Mouse (Mus musculus) heart, embryonic 14.5 days (tissue): Measurements from ENCODE around the gene Lrp5. TPM values are rescaled to one million over a fixed set of nuclear protein-coding genes. Genes with fewer than 3 reads are reported as not detected.

ENCODE experiments used
- ATAC-seq: fragments of 200-750 bp; cut with Nextera tagmentation; 2 replicates; pipeline ENCODE4 v1.8.0; 2017; ENCODE audit warnings: low read depth, moderate TSS enrichment; ENCODE audit not compliant: insufficient number of reproducible peaks, insufficient read depth, low FRiP score
- H3K27ac ChIP-seq, 2 experiments: fragments of 200-500 bp in 1 of 2; fragments of 300-500 bp in 1 of 2; sonication (generic) in 1 of 2; replicated peaks in 1 of 2; 2 replicates each; pipeline ENCODE4 v1.5.1; 2012 to 2014; ENCODE audit warnings: low read depth in 2 of 2, low read length in 2 of 2, control low read depth in 1 of 2, mild to moderate bottlenecking in 1 of 2, mixed read lengths in 1 of 2; ENCODE audit not compliant: control insufficient read depth in 1 of 2, insufficient read depth in 1 of 2
- H3K27me3 ChIP-seq: fragments of 300-500 bp; sonication (generic); 2 replicates; pipeline ENCODE4 v1.6.1; 2014; ENCODE audit warnings: mild to moderate bottlenecking, low read length, control low read depth; ENCODE audit not compliant: control insufficient read depth, insufficient read depth
- H3K36me3 ChIP-seq: fragments of 300-500 bp; sonication (generic); 2 replicates; pipeline ENCODE4 v1.6.1; 2014; ENCODE audit warnings: mild to moderate bottlenecking, control low read depth, low read length, mixed read lengths; ENCODE audit not compliant: control insufficient read depth, insufficient read depth
- H3K4me1 ChIP-seq, 2 experiments: fragments of 200-500 bp in 1 of 2; fragments of 300-500 bp in 1 of 2; sonication (generic) in 1 of 2; 2 replicates each; pipeline ENCODE4 v1.6.1; 2012 to 2014; ENCODE audit warnings: low read length in 2 of 2, control low read depth in 1 of 2, mixed read lengths in 1 of 2; ENCODE audit not compliant: control insufficient read depth in 2 of 2, insufficient read depth in 2 of 2
- H3K4me2 ChIP-seq: fragments of 300-500 bp; sonication (generic); 2 replicates; pipeline ENCODE4 v1.6.1; 2014; ENCODE audit warnings: mild to moderate bottlenecking, low read length
- H3K4me3 ChIP-seq, 2 experiments: fragments of 200-500 bp in 1 of 2; fragments of 300-500 bp in 1 of 2; sonication (generic) in 1 of 2; 2 replicates each; pipeline ENCODE4 v1.5.1; 2012 to 2014; ENCODE audit warnings: low read length in 2 of 2, mild to moderate bottlenecking in 2 of 2, control low read depth in 1 of 2, low read depth in 1 of 2, moderate library complexity in 1 of 2; ENCODE audit not compliant: control insufficient read depth in 1 of 2, insufficient read depth in 1 of 2
- H3K9ac ChIP-seq: fragments of 300-500 bp; sonication (generic); 2 replicates; pipeline ENCODE4 v1.6.1; 2014; ENCODE audit warnings: mild to moderate bottlenecking, low read length
- H3K9me3 ChIP-seq: fragments of 300-500 bp; sonication (generic); 2 replicates; pipeline ENCODE4 v1.6.1; 2016; ENCODE audit warnings: low read length, control low read depth; ENCODE audit not compliant: control insufficient read depth
- WGBS: fragments of 180-500 bp; shearing (Covaris S2); extraction: QIAGEN DNeasy Blood & Tissue Kit; methylation state at CpG from one replicate; pipeline ENCODE4 v1.1.7; 2014; 5-methylcytosine and 5-hydroxymethylcytosine counted together
- polyA plus RNA-seq: library from polyadenylated mRNA; unstranded; fragments of >200 nt; fragmentation: Nextera tagmentation; extraction: Ambion mirVana; gene quantifications from 2 replicates; pipeline ENCODE4 v1.2.1, GENCODE M21; 2014

Lrp5 gene
- polyA plus RNA-seq, 1 experiment from 2014 or later: 5.0 TPM

GRCm38 (mm10) chr19:3576451-3577264, 109.7 kb downstream of the Lrp5 start:
- Histone ChIP-seq H3K4me2 (peak overlapping the region; percentile 58), H3K4me1 (peaks cover 18 to 41% of the 10 kb centered on the region in 2 experiments), H3K9ac (peak overlapping the region; percentile 49), H3K27me3 (no peaks in the 10 kb centered on the region), H3K4me3 (peak overlapping the region in 1 of 2 experiments; percentile 64; a peak in 3 of 4 replicates), H3K9me3 (no peaks in the 10 kb centered on the region), H3K36me3 (no peaks in the 10 kb centered on the region), H3K27ac (peak overlapping the region; percentile 56 to 96)
- WGBS: 71% methylated on average over 5 of the region's 5 CpGs
- ATAC-seq: no peak

GRCm38 (mm10) chr19:3575632-3576384, 110.6 kb downstream of the Lrp5 start, which contains the start of gene Ppp6r3:
TSS of gene Ppp6r3 (minus strand) at chr19:3575749.
- Histone ChIP-seq H3K36me3 (no peaks in the 10 kb centered on the region), H3K4me2 (peak within 1 kb of the TSS; percentile 70), H3K9me3 (no peaks in the 10 kb centered on the region), H3K27me3 (no peaks in the 10 kb centered on the region), H3K4me1 (peaks cover 18 to 41% of the 10 kb centered on the region in 2 experiments), H3K4me3 (peak within 1 kb of the TSS; percentile 64 to 82), H3K9ac (peak within 1 kb of the TSS; percentile 81), H3K27ac (peak within 1 kb of the TSS; percentile 96 to 99)
- WGBS: under 1% methylated on average over 51 of the region's 51 CpGs
- ATAC-seq: peak; percentile 95

- ATAC-seq: peak; percentile 33
- 0% methylated on average over 49 of the region's 50 CpGs for WGBS
- peak overlapping the region; percentile 92 to 96 for H3K27ac ChIP-seq
- peak overlapping the region; percentile 81 for H3K9ac ChIP-seq
- H3K4me3 ChIP-seq: peak overlapping the region; percentile 64 to 82
- no peaks in the 10 kb centered on the region for H3K36me3 ChIP-seq
- H3K4me1 ChIP-seq: peaks cover 18 to 41% of the 10 kb centered on the region in 2 experiments
- H3K4me2 ChIP-seq: peak overlapping the region; percentile 70
- H3K27me3 ChIP-seq: no peaks in the 10 kb centered on the region
- H3K9me3 ChIP-seq: no peaks in the 10 kb centered on the region
Measured at GRCm38 (mm10) chr19:3575276-3575631, 111.1 kb downstream of the Lrp5 start.

GRCm38 (mm10) chr19:3574593-3575094, 111.7 kb downstream of the Lrp5 start:
- Histone ChIP-seq H3K4me1 (peaks cover 18 to 43% of the 10 kb centered on the region in 2 experiments), H3K36me3 (no peaks in the 10 kb centered on the region), H3K9me3 (no peaks in the 10 kb centered on the region), H3K27me3 (no peaks in the 10 kb centered on the region), H3K9ac (peak overlapping the region; percentile 81), H3K27ac (peak overlapping the region; percentile 92 to 96), H3K4me2 (peak overlapping the region; percentile 70), H3K4me3 (peak overlapping the region; percentile 64 to 82)
- 3% methylated on average over 9 of the region's 9 CpGs for WGBS
- no peak for ATAC-seq

- 0 out of 2 replicates have a peak, but pooled peaks cover 4% of the 10 kb centered on the region for H3K36me3 ChIP-seq
- H3K4me2 ChIP-seq: peak overlapping the region; percentile 51
- peak overlapping the region; percentile 23; the same call in 1 of the 2 replicates for H3K9ac ChIP-seq
- H3K4me3 ChIP-seq: no peak overlapping the region
- no peaks in the 10 kb centered on the region for H3K9me3 ChIP-seq
- peak; percentile 77 for ATAC-seq
- WGBS: 14% methylated on average over 3 of the region's 3 CpGs
- peak overlapping the region; percentile 70 to 77 for H3K27ac ChIP-seq
- H3K27me3 ChIP-seq: no peaks in the 10 kb centered on the region
- peaks cover 10 to 52% of the 10 kb centered on the region in 2 experiments; a peak in 3 of 4 replicates for H3K4me1 ChIP-seq
Measured at GRCm38 (mm10) chr19:3564309-3564708, 122.1 kb downstream of the Lrp5 start.

- Histone ChIP-seq H3K27ac (no peak overlapping the region), H3K9me3 (no peaks in the 10 kb centered on the region)
Measured at GRCm38 (mm10) chr19:3562752-3563151, 123.6 kb downstream of the Lrp5 start.

GRCm38 (mm10) chr19:3562298-3562697, 124.1 kb downstream of the Lrp5 start:
- no peaks in the 10 kb centered on the region for H3K9me3 ChIP-seq
- H3K36me3 ChIP-seq: 0 out of 2 replicates have a peak, but pooled peaks cover 4% of the 10 kb centered on the region
- ATAC-seq: no peak
- no peak overlapping the region for H3K4me2 ChIP-seq
- WGBS: 95% methylated on average over 2 of the region's 2 CpGs
- H3K27ac ChIP-seq: no peak overlapping the region
- no peak overlapping the region for H3K9ac ChIP-seq
- H3K4me3 ChIP-seq: no peak overlapping the region
- H3K27me3 ChIP-seq: no peaks in the 10 kb centered on the region
- peaks cover 11 to 39% of the 10 kb centered on the region in 2 experiments for H3K4me1 ChIP-seq

More at GRCm38 (mm10) chr19:3562752-3563151, 123.6 kb downstream of the Lrp5 start:
- Histone ChIP-seq H3K9ac (no peak overlapping the region), H3K36me3 (0 out of 2 replicates have a peak, but pooled peaks cover 4% of the 10 kb centered on the region), H3K4me3 (no peak overlapping the region), H3K4me2 (no peak overlapping the region), H3K27me3 (no peaks in the 10 kb centered on the region), H3K4me1 (peaks cover 8 to 39% of the 10 kb centered on the region in 2 experiments; a peak in 3 of 4 replicates)
- no peak for ATAC-seq
- WGBS: 79% methylated on average over 6 of the region's 6 CpGs
